Mouse (Mus musculus) midbrain, embryonic 13.5 days (tissue): ENCODE data around the gene Nelfb. TPM values are rescaled to one million over a fixed set of nuclear protein-coding genes. Genes with fewer than 3 reads are reported as not detected.

ENCODE experiments used
- ATAC-seq: fragments of 200-750 bp; cut with Nextera tagmentation; 2 replicates; pipeline ENCODE4 v1.8.0; 2017; ENCODE audit warnings: mild to moderate bottlenecking, moderate TSS enrichment, moderate library complexity
- H3K27ac ChIP-seq: fragments of 300-500 bp; sonication (generic); 2 replicates; pipeline ENCODE4 v1.5.1; 2015; ENCODE audit warnings: inconsistent platforms, mild to moderate bottlenecking, moderate library complexity
- H3K27me3 ChIP-seq: fragments of 300-500 bp; sonication (generic); 2 replicates; pipeline ENCODE4 v1.6.1; 2015; ENCODE audit warnings: mild to moderate bottlenecking, inconsistent platforms
- H3K36me3 ChIP-seq: fragments of 300-500 bp; sonication (generic); 2 replicates; pipeline ENCODE4 v1.6.1; 2015; ENCODE audit warnings: mild to moderate bottlenecking, inconsistent platforms
- H3K4me1 ChIP-seq: fragments of 300-500 bp; sonication (generic); replicated peaks from 2 replicates; pipeline ENCODE4 v1.6.1; 2015; ENCODE audit warnings: inconsistent platforms
- H3K4me2 ChIP-seq: fragments of 300-500 bp; sonication (generic); replicated peaks from 2 replicates; pipeline ENCODE4 v1.6.1; 2015; ENCODE audit warnings: moderate library complexity, mild to moderate bottlenecking, inconsistent platforms
- H3K4me3 ChIP-seq: fragments of 300-500 bp; sonication (generic); replicated peaks from 2 replicates; pipeline ENCODE4 v1.5.1; 2015; ENCODE audit warnings: mild to moderate bottlenecking, inconsistent platforms
- H3K9ac ChIP-seq: fragments of 300-500 bp; sonication (generic); replicated peaks from 2 replicates; pipeline ENCODE4 v1.6.1; 2015; ENCODE audit warnings: mild to moderate bottlenecking, inconsistent platforms
- H3K9me3 ChIP-seq: fragments of 300-500 bp; sonication (generic); 2 replicates; pipeline ENCODE4 v1.6.1; 2016; ENCODE audit warnings: mild to moderate bottlenecking, inconsistent platforms
- WGBS: fragments of 180-500 bp; shearing (Covaris S2); methylation state at CpG from one replicate; pipeline ENCODE4 v1.1.7; 2015; 5-methylcytosine and 5-hydroxymethylcytosine counted together
- polyA plus RNA-seq: library from polyadenylated mRNA; unstranded; fragments of >200 nt; fragmentation: Nextera tagmentation; extraction: Ambion mirVana; gene quantifications from 2 replicates; pipeline ENCODE4 v1.2.1, GENCODE M21; 2015

The Nelfb gene
- polyA plus RNA-seq, 1 experiment from 2014 or later: 117 TPM

DNA sequence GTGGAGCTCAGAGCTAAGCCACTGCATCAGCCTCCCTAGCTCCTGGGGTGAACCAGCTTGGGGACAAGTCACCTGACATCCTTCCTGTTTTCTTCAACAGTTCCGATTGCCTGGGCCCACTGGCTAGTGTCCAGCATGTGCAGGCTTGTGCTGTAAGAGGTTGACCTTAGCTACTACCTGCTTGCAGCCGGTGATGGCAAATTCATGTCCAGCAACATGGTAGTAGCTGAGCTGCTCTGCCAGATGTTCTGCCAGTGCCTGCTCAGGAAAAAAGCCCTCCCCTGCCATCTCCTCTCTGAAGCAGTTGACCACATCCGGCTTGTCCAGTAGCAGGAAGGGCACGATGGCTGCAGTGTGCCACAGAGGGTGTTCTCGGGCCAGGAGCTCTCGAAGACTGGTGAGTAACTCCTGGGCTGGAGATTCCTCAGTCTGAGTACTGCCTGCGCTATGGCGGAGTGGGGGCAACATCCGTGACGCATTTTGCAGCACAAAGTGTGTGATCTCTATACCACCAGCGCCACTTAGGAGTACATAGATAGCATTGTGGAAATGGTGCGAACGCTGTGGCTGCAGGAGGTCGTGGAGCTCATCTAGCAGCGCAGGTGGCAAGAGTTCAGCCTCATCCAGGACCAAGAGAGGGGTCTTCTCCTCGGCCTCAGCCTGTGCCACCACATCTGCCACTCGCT is 16.7 kb downstream of the Nelfb start:
- peaks cover 9% of the 10 kb centered on the region; the same call in 1 of the 2 replicates for H3K4me1 ChIP-seq
- H3K36me3 ChIP-seq: peaks cover 16% of the 10 kb centered on the region
- H3K9me3 ChIP-seq: no peaks in the 10 kb centered on the region
- ATAC-seq: no peak
- no peak overlapping the region for H3K4me3 ChIP-seq
- H3K9ac ChIP-seq: no peak overlapping the region
- peaks cover 43% of the 10 kb centered on the region for H3K27me3 ChIP-seq
- no peak overlapping the region for H3K27ac ChIP-seq
- no peak overlapping the region for H3K4me2 ChIP-seq
- WGBS: 83% methylated on average over 17 of the region's 17 CpGs

DNA sequence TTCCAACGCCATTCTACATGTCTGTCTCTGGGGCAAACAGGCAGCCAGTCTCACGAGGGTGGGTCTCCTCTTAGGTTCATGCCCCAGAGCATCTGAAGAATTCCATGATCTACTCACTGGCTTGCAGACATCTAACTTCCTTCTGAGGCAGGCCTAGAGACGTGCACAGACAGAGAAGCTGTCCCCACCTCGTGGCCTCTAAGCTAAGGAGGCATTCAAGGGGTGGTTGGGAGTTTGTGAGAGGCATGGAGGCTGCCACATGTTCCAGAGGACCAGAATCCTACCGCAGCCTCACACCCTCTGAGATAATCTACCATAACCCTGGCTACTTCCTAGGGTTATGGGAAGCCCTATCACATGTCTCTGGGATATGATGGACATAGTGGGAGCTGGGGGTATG is 17.3 kb downstream of the Nelfb start:
- Histone ChIP-seq H3K27me3 (peaks cover 43% of the 10 kb centered on the region), H3K4me3 (no peak overlapping the region), H3K9me3 (no peaks in the 10 kb centered on the region), H3K4me2 (no peak overlapping the region), H3K27ac (no peak overlapping the region), H3K4me1 (peaks cover 9% of the 10 kb centered on the region; the same call in 1 of the 2 replicates), H3K9ac (no peak overlapping the region), H3K36me3 (peaks cover 11% of the 10 kb centered on the region)
- no peak for ATAC-seq
- 77% methylated on average over 5 of the region's 5 CpGs for WGBS

DNA sequence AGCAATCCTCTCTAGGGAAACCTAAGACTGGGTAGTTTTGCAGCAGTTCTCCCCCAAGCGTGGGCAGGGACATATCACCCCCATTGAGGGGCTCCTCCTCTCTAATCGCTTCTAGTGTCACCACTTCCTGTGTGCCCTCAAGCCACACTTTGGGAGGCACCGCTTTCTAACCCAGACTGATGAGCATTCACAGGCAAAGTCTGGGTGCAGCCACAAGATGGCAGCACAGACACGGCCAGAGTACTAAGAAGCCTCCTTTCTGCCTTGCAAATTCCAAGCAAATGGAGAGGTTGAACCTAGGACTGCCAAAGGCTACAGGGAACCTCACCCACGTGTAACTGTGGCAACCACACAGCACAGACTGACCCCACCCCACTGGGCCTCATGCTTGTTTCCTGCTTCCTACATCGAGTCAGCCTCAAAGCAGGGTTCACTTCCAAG is 17.9 kb downstream of the Nelfb start:
- Histone ChIP-seq H3K4me3 (no peak overlapping the region), H3K4me1 (peaks cover 9% of the 10 kb centered on the region; the same call in 1 of the 2 replicates), H3K9me3 (no peaks in the 10 kb centered on the region), H3K36me3 (peaks cover 6% of the 10 kb centered on the region), H3K9ac (no peak overlapping the region), H3K4me2 (no peak overlapping the region), H3K27me3 (peaks cover 43% of the 10 kb centered on the region), H3K27ac (no peak overlapping the region)
- WGBS: 1% methylated on average over 6 of the region's 6 CpGs
- ATAC-seq: peak; percentile 81

DNA sequence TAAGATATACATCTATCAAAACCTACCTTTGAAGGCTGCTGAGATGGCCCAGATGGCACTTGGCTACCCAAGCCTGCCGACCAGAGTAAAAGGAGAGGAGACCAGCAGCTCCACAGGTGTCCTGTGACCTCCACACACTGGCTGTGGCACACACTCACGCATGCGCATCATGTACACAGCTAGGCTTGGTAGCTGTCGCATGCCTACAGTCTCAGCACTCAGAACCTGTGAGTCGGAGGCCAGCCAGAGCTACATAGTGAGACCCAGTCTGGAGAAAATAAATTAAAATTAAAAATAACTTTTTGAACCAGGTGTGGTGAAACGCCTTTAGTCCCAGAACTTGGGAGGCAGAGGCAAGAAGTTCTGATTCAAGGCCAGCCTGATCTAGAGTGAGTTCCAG is 23.4 kb downstream of the Nelfb start:
- Histone ChIP-seq H3K36me3 (no peaks in the 10 kb centered on the region), H3K27ac (no peak overlapping the region), H3K9me3 (no peaks in the 10 kb centered on the region), H3K27me3 (no peaks in the 10 kb centered on the region), H3K4me2 (no peak overlapping the region), H3K4me1 (peaks cover 41% of the 10 kb centered on the region), H3K9ac (no peak overlapping the region), H3K4me3 (no peak overlapping the region)
- ATAC-seq: no peak
- WGBS: 84% methylated on average over 6 of the region's 6 CpGs

DNA sequence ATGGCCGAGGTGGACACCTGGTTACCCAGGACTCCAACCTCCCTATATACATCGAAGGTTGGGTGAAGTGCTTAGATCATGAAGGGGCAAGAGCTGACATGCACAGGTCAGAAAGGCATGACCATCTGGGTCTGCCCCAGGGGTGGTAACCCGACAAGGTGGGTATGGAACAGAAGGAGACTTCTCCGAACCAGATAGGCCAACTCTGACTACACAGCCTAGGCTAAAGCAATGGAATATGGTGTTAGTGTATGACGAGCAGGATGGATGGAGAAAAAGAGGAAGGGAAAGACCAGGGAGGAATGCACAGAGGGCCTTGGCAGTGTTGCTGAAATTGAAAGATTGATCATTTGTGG is 24.7 kb downstream of the Nelfb start:
- Histone ChIP-seq H3K27ac (peak overlapping the region; percentile 97), H3K4me3 (peak overlapping the region; percentile 49), H3K9ac (peak overlapping the region; percentile 74; the same call in 1 of the 2 replicates), H3K9me3 (no peaks in the 10 kb centered on the region), H3K4me1 (peaks cover 53% of the 10 kb centered on the region), H3K27me3 (no peaks in the 10 kb centered on the region), H3K4me2 (peak overlapping the region; percentile 65), H3K36me3 (no peaks in the 10 kb centered on the region)
- peak; percentile 19; the same call in 1 of the 2 replicates for ATAC-seq
- 31% methylated on average over 5 of the region's 5 CpGs for WGBS

DNA sequence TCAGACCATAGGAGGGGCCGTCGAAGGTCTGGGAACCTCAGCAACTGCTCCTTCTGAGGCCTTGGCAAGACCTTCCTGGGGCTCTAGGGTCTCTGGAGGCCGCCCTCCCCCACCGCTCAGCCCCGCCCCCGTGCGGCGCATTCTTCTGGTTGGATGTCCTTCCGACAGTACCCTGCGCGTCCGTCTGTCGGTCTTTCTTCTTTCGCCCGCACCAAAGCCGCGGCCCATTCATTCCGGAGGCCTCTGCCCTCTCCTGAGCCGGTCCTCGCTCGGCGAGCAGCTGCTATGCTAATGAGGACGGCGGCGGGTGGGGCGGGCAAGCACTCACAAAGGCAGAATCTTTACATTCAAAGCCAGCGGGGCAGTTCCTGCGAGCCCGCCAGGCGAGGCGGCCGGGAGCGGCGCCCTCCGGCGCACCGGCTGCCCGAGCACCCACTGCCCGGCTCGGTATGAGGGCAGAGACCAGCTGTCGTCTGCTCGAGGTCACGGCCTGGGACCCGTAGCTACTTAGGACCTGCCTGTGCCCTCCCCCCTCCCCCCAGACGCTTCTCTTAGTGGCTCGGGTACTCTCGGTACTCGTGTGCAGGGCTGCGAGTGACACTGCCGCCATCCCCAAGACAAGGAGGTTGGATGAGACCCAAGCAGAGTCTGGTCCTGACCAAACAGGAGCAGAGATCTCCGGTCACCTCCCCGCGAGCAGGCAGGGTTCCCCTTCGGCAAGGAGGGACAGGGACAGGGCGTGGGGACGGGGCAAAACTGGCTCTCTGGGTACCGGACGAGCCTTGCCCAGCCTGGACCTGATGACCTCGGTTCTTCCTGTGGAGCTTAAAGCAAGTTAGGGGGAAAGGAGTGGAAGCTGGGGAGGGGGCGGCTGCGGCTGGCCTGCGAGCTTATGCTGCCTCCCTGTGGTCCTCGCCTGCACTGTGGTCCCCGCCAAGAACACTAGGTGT is 25.4 kb downstream of the Nelfb start:
- Histone ChIP-seq H3K4me1 (peaks cover 59% of the 10 kb centered on the region), H3K9me3 (no peaks in the 10 kb centered on the region), H3K27me3 (no peaks in the 10 kb centered on the region), H3K4me2 (peak overlapping the region; percentile 65), H3K36me3 (no peaks in the 10 kb centered on the region), H3K9ac (peak overlapping the region; percentile 74), H3K27ac (peak overlapping the region; percentile 97), H3K4me3 (peak overlapping the region; percentile 49)
- under 1% methylated on average over 63 of the region's 64 CpGs for WGBS
- ATAC-seq: peak; percentile 80

DNA sequence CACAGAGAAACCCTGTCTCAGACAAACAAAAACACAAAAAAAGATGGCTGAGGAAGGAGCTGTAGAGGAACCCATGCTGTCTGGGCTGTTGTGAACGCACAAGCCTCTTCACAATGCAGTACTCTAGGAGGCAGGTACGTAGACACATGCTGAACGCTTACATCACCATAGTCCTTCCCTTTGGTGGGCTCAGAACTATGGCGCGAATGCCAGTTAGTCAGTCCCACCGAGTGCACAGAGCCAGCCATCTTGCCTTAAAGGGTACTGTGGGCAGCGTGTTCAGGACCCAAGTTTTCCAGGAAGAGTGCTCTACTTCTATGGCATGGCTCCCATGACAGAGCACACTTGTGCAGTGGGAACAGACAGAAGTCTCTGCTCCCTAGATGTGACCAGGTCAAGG is 26.8 kb downstream of the Nelfb start:
- 88% methylated on average over 7 of the region's 7 CpGs for WGBS
- Histone ChIP-seq H3K4me2 (peak overlapping the region; percentile 65), H3K4me3 (peak overlapping the region; percentile 4; the same call in 1 of the 2 replicates), H3K9ac (no peak overlapping the region), H3K9me3 (no peaks in the 10 kb centered on the region), H3K36me3 (no peaks in the 10 kb centered on the region), H3K27me3 (no peaks in the 10 kb centered on the region), H3K4me1 (peaks cover 68% of the 10 kb centered on the region), H3K27ac (peak overlapping the region; percentile 97)
- no peak for ATAC-seq

DNA sequence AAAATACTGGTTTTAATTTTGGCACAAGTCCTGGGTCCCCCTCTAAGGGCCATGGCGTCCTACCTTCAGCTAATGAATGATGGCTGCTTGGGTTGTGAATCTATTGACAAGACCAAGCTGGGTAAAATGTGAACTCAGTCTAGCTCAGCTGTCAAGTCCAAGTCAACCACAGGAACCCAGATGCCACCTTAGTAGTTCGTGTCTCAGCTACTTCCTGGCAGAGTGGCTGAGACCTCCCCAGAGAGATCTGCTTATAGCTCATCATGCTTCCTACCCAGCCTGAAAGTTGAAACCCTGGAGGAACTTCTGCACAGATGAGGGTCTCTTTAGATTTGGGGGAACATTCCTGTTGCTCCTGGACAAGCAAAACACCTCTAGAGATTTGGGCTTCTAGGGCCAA is 28.0 kb downstream of the Nelfb start:
- no peak for ATAC-seq
- no peaks in the 10 kb centered on the region for H3K9me3 ChIP-seq
- H3K36me3 ChIP-seq: no peaks in the 10 kb centered on the region
- 46% methylated on average over 2 of the region's 2 CpGs for WGBS
- 0 out of 2 replicates have a peak overlapping the region, but pooled peaks have one; percentile 75 for H3K9ac ChIP-seq
- H3K27me3 ChIP-seq: no peaks in the 10 kb centered on the region
- peak overlapping the region; percentile 64 for H3K27ac ChIP-seq
- H3K4me3 ChIP-seq: peak overlapping the region; percentile 65
- H3K4me1 ChIP-seq: peaks cover 79% of the 10 kb centered on the region
- peak overlapping the region; percentile 65 for H3K4me2 ChIP-seq

DNA sequence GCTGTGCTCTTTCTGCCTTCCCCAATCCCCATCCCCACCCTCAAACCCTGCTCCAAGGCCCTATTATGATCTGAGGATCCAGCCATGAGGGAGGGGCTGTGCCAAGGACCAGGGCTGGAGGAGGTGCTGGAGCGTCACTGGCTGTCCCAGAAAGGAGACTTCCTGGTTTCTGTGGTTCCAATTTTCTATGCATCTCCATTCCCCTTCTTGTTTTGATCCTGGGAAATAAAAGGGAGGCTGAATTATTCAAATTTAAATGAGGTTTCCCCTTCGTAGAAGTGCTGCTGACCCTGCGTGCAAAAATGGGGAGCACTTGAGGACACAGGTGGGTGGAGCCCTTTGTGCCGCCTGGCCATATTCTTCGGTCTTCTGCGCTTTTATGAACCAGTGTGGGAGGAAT is 28.6 kb downstream of the Nelfb start:
- Histone ChIP-seq H3K9me3 (no peaks in the 10 kb centered on the region), H3K27me3 (no peaks in the 10 kb centered on the region), H3K27ac (peak overlapping the region; percentile 64), H3K4me2 (peak overlapping the region; percentile 65), H3K9ac (peak overlapping the region; percentile 75), H3K4me1 (peaks cover 86% of the 10 kb centered on the region), H3K36me3 (no peaks in the 10 kb centered on the region), H3K4me3 (peak overlapping the region; percentile 65)
- ATAC-seq: no peak
- 0% methylated on average over 6 of the region's 6 CpGs for WGBS

DNA sequence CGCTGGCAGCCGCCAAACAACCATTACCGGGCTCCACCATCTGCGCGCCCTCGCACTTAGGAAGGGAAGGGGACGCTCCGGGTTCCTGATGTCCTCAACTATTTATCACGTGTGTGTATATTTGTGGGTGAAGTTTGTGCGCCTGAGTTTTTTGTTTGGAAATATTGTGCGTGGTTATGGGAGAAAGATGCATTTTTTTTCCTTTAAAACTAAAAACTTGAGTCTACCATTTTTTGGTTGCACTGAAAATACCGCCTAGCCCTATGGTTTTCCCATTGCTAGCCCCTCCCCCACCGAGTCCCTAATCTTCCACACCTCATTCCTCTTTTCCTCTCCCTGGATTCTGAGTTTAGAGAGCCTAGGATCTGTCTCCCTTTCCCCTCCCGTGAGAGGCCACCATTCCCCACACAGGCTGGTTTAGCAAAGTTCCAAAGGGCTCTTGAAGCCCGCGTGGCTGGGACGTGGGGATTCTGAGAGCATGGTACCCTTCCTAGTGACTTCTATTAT is 29.3 kb downstream of the Nelfb start:
- Histone ChIP-seq H3K9me3 (no peaks in the 10 kb centered on the region), H3K4me1 (peaks cover 93% of the 10 kb centered on the region)
- under 1% methylated on average over 17 of the region's 17 CpGs for WGBS

DNA sequence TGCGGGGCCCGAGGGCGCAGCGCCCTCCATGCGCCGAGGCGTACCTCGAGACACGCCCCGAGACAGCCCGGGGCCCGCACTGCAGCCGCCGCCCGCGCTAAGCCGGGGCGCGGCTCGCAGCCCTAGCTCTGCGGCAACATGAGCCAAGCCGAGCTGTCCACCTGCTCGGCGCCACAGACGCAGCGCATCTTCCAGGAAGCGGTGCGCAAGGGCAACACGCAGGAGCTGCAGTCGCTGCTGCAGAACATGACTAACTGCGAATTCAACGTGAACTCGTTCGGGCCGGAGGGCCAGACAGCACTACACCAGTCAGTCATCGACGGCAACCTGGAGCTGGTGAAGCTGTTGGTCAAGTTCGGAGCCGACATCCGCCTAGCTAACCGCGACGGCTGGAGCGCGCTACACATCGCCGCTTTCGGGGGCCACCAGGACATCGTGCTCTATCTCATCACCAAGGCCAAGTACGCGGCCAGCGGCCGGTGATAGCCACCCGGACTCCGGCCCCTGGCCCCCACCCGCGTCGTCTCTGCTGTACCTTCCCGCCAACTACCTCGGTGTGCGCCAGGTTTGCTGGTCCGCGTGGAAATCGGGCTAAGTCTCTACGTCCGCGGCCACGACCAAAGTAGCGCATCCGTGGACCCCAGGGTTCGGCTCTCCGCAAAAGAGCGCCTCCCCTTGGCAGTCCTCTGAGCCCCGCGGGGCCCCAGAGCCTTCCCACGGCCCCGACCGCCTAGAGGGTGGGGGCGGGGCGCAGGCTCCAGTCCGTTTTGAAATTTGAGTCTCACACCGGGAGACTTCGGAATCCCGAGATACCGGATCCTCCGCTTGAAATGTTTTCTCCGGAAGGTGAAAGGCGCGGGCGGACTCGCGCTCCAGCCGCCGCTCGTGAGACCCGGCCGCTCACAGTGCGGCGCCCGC is 30.1 kb downstream of the Nelfb start:
- peak overlapping the region; percentile 65 for H3K4me3 ChIP-seq
- H3K9me3 ChIP-seq: no peaks in the 10 kb centered on the region
- peak overlapping the region; percentile 86 for H3K27ac ChIP-seq
- peak overlapping the region; percentile 65 for H3K4me2 ChIP-seq
- no peaks in the 10 kb centered on the region for H3K36me3 ChIP-seq
- peak; percentile 37; the same call in 1 of the 2 replicates for ATAC-seq
- H3K9ac ChIP-seq: peak overlapping the region; percentile 75
- no peaks in the 10 kb centered on the region for H3K27me3 ChIP-seq
- WGBS: under 1% methylated on average over 100 of the region's 100 CpGs
- peaks cover 93% of the 10 kb centered on the region for H3K4me1 ChIP-seq

More for the DNA sequence above, 29.3 kb downstream of the Nelfb start:
- Histone ChIP-seq H3K4me3 (peak overlapping the region; percentile 65), H3K4me2 (peak overlapping the region; percentile 65), H3K9ac (peak overlapping the region; percentile 75), H3K36me3 (no peaks in the 10 kb centered on the region), H3K27ac (peak overlapping the region; percentile 86), H3K27me3 (no peaks in the 10 kb centered on the region)
- no peak for ATAC-seq
